Mouse (Mus musculus) adrenal gland, adult (tissue): Measurements from ENCODE around the gene Slc25a3.

Source experiments
- DNase-seq, 2 experiments: peaks; one replicate each; pipeline ENCODE4 v3.0.0; 2022 to 2023; ENCODE audit warnings: low spot score in 1 of 2; ENCODE audit not compliant: inconsistent age in 2 of 2

The Slc25a3 gene

DNA sequence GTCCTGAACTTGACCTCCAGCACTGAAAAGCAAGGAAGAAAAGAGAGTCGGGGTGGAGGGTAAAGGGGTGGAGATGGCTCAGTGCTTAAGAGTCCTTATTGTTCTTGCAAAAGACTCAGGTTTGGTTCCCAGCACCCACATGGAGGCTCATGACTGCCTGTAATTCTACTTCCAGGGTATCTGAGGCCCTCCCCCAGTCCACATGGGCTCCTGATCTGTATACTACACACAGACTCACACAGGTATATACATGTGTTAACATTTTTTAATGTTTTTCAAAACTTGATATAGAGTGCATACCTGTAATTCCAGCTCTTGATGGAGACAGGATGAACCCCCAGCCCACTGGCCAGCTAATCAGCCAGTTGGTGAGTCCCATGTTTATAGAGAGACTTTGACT lies 23.8 kb downstream of the Slc25a3 start:
- DNase-seq: no peak

GRCm38 (mm10) chr10:91098056-91098455 lies 25.8 kb downstream of the Slc25a3 start:
- no peak for DNase-seq

- peak; percentile 31 to 57 for DNase-seq
Measured at GRCm38 (mm10) chr10:91094251-91095104, 29.4 kb downstream of the Slc25a3 start.

DNA sequence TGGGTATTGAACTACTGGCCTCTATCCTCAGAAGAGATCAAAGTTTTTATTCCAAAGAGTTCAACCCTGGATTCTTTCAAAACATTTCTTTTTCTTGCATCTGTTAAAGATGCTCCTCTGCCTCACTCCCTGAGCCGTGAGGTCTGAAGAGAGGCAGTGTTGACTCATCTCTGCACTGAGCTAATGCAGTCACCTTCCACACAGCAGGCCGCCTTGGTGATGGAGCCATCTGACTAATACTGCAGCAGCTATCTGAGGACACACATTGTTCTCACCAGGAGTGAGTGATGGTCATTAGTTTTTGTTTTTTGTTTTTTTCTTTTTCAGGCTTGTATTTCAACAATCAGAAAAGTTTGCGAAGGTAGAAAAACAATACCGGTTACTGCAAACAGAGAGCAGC lies 31.0 kb downstream of the Slc25a3 start:
- DNase-seq: peak in 1 of 2 experiments; percentile 61

DNA sequence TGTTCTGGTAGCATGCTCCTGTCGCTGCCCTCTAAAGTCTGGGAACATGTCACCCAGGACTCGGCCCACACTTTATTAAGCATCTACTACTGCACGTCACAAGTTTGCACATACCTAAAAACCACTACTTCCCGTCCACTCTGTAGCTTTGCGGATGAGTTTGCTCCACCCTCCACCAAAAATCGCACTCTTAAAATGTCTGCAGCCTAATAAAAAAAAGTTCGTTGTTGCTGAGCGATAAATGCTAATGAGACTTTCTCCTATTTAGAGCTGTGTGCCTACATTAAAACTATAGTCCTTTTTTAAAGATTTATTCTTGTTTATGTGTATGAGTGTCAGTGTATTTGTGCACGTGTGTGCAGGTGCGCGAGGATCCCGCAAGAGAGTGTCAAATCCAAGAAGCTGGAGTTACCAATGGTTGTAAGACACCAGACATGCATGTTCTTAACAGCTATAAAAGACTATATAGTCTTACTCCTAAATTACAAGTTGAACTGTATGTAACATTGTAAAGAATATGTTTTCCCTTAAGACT lies 40.4 kb downstream of the Slc25a3 start:
- DNase-seq: no peak

GRCm38 (mm10) chr10:91082550-91083392 lies 41.1 kb downstream of the Slc25a3 start, which contains the start of the genes Apaf1 and Ikbip:
Gene Apaf1, minus strand, starts transcription at chr10:91082770.
Gene Ikbip, plus strand, starts transcription at chr10:91082940.
- peak; percentile 100 for DNase-seq

DNA sequence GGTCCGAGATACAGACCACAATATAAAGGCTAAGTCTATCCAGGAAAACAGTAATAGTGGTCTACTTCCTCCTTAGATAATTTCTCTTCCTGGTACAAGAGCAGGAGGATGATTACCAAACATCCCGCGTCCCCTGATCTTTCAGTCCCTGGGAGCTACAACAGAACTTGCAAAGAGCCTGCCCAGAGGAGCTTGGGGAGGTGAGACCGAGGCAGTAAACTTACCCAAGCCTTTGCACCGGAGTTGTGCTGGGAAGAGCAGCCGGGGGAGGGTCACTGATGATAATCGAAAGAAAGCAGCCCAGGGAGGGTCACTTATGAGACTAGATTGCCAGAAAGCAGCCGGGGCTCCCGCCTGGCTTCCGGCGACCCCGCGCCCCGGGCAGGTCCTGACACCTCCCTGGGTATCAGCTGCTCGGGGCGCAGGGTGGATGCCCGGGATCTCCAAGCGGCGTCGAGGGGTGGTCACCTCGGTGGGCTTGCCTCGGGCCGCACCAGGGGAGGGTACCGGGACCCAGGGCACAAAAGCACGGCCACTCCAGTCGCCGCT lies 41.8 kb downstream of the Slc25a3 start:
- no peak for DNase-seq

DNA sequence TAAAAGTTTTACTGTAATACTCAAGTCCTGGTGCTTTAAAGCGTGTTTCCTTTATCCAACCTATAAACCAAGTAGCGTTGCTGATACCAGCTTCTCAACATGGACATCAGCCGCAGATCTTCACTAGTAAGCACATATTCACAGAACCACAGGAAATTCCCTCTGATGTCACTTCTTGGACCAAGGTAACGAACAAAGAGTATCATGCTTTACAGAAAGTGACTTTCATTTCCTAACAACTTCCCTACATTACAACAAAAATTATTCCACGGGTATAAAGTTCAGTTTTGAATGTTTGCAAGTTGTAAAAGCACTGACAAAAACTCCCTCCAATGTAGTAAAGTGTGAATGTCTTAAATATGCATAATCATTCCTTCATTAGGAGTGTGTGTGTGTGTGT lies 43.3 kb downstream of the Slc25a3 start:
- DNase-seq: no peak

- no peak for DNase-seq
Measured at GRCm38 (mm10) chr10:91076667-91077066, 47.2 kb downstream of the Slc25a3 start.

DNA sequence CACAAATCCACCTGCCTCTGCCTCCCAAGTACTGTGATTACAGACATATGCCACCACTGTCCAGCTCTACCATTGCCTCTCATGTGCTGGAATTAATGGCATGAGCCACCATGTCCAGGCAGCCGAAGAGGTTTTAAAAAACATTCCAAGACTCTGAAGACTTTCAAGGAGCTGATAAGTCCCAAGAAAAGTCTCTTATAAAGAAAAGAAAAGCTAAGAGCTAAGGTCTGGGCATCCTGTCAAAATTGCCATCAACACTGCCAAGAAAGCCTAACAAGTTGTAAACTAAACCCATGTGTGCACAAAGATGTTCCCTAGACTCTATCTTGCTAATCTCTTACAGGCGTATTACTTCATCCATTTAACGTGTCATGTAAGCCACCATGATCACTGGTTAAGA lies 50.5 kb downstream of the Slc25a3 start:
- no peak for DNase-seq

GRCm38 (mm10) chr10:91071768-91072167 lies 52.1 kb downstream of the Slc25a3 start:
- DNase-seq: no peak
